Mouse (Mus musculus) forebrain, embryonic 12.5 days (tissue): ENCODE measurements around the gene Lrig2. TPM values are rescaled to one million over a fixed set of nuclear protein-coding genes. Genes with fewer than 3 reads are reported as not detected.

Experiments
- ATAC-seq: fragments of 200-750 bp; cut with Nextera tagmentation; 2 replicates; pipeline ENCODE4 v1.8.0; 2017; ENCODE audit warnings: moderate TSS enrichment; ENCODE audit not compliant: low FRiP score
- H3K27ac ChIP-seq: fragments of 300-500 bp; sonication (generic); 2 replicates; pipeline ENCODE4 v1.5.1; 2016; ENCODE audit warnings: mild to moderate bottlenecking
- H3K27me3 ChIP-seq: fragments of 300-500 bp; sonication (generic); 2 replicates; pipeline ENCODE4 v1.6.1; 2016; ENCODE audit warnings: mild to moderate bottlenecking
- H3K36me3 ChIP-seq: fragments of 300-500 bp; sonication (generic); replicated peaks from 2 replicates; pipeline ENCODE4 v1.6.1; 2016; ENCODE audit warnings: mild to moderate bottlenecking
- H3K4me1 ChIP-seq: fragments of 300-500 bp; sonication (generic); 2 replicates; pipeline ENCODE4 v1.6.1; 2016
- H3K4me2 ChIP-seq: fragments of 300-500 bp; sonication (generic); 2 replicates; pipeline ENCODE4 v1.6.1; 2016; ENCODE audit warnings: mild to moderate bottlenecking, moderate library complexity
- H3K4me3 ChIP-seq: fragments of 300-500 bp; sonication (generic); replicated peaks from 2 replicates; pipeline ENCODE4 v1.5.1; 2016; ENCODE audit warnings: mild to moderate bottlenecking
- H3K9ac ChIP-seq: fragments of 300-500 bp; sonication (generic); 2 replicates; pipeline ENCODE4 v1.6.1; 2016; ENCODE audit warnings: mild to moderate bottlenecking
- H3K9me3 ChIP-seq: fragments of 300-500 bp; sonication (generic); 2 replicates; pipeline ENCODE4 v1.6.1; 2016
- WGBS: fragments of 180-500 bp; shearing (Covaris S2); methylation state at CpG from one replicate; pipeline ENCODE4 v1.1.7; 2016; 5-methylcytosine and 5-hydroxymethylcytosine counted together
- polyA plus RNA-seq: library from polyadenylated mRNA; unstranded; fragments of >200 nt; fragmentation: Nextera tagmentation; extraction: Ambion mirVana; gene quantifications from 2 replicates; pipeline ENCODE4 v1.2.1, GENCODE M21; 2016

The Lrig2 gene
- polyA plus RNA-seq, 1 experiment from 2014 or later = 31.1 TPM

DNA sequence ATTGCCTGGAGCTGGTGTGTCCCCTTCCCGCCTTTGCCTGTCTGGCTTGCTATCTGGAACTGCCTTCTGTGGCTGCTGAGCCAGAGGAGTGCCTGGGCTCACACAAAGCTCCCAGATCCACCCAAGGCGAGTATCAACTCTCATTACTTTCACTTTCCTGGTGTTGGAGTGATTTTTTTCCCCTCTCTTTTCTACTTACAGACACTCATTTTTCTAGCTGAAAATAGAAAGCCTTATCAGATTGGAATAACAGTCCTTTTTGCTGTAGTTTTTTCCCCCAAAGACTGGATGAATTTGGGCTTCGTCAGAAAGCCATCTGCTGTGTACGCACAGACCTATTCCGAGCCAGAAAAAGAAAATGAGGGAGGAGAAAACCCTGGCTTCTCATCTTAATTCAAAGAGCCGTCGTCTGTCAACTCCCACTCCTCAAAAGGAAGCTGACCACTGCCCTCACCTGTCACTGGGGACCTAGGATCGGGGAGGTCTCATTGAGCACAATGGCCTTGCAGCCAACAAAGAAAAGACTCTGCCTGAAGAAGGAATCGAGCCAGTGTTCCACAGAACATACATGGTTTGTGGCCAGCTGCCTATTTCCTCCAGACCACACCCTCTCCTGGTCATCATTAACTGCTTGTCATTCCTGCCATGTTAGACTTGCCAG, 127.9 kb downstream of the Lrig2 start:
- H3K27ac ChIP-seq = peak overlapping the region; percentile 25; the same call in 1 of the 2 replicates
- no peak for ATAC-seq

DNA sequence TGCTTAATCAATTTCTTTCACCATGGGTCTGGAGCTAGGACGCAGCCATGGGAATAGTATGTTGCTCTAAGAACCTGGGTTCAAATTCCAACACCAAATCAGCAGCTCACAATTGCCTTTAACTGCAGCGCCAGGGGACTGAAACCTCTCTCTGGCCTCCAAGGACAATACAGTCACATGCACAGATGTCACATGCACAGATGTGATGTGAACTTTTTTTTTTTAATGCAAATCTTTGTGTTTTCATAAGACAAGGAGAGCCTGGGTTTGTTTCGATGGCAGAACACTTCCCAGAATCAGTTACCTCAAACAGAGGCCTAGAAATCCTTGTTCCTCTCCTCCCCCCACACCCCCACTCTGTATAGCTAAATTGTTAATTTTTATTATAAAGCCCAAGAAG, 133.5 kb downstream of the Lrig2 start:
- no peaks in the 10 kb centered on the region for H3K4me1 ChIP-seq
- no peak for ATAC-seq
- H3K4me3 ChIP-seq = no peak overlapping the region
- no peak overlapping the region for H3K4me2 ChIP-seq
- H3K9ac ChIP-seq = no peak overlapping the region
- H3K27ac ChIP-seq = no peak overlapping the region
- H3K36me3 ChIP-seq = no peaks in the 10 kb centered on the region
- 70% methylated on average over 3 of the region's 3 CpGs for WGBS
- no peaks in the 10 kb centered on the region for H3K27me3 ChIP-seq
- H3K9me3 ChIP-seq = no peaks in the 10 kb centered on the region

More for the DNA sequence above, 127.9 kb downstream of the Lrig2 start:
- Histone ChIP-seq H3K27me3 (no peaks in the 10 kb centered on the region), H3K4me1 (peaks cover 7% of the 10 kb centered on the region; the same call in 1 of the 2 replicates), H3K9me3 (no peaks in the 10 kb centered on the region), H3K9ac (no peak overlapping the region), H3K4me2 (no peak overlapping the region), H3K36me3 (no peaks in the 10 kb centered on the region), H3K4me3 (no peak overlapping the region)
- 66% methylated on average over 9 of the region's 9 CpGs for WGBS

DNA sequence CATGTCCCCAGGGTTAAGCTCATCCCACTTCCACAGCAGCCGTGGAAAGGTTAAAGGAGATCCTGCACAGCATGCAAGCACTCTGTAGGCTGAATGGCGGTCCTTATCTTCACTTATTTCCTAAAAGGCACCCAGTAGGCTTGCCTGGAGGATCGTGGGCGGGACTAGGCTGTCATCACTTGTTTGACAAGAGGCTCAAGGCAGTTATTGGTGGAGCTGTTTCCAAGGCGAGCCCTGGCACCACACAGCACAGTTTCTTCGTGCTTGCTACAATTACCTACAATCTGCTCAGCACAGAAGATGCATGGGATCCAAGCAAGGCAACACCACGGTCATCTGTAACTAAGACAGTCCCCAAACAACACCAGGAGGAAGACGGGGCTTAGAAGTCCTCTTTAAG, 137.8 kb downstream of the Lrig2 start:
- no peaks in the 10 kb centered on the region for H3K9me3 ChIP-seq
- no peak overlapping the region for H3K9ac ChIP-seq
- no peaks in the 10 kb centered on the region for H3K36me3 ChIP-seq
- H3K4me1 ChIP-seq = no peaks in the 10 kb centered on the region
- 85% methylated on average over 8 of the region's 8 CpGs for WGBS
- ATAC-seq = no peak
- H3K27me3 ChIP-seq = no peaks in the 10 kb centered on the region
- H3K4me3 ChIP-seq = no peak overlapping the region
- no peak overlapping the region for H3K4me2 ChIP-seq
- H3K27ac ChIP-seq = no peak overlapping the region

DNA sequence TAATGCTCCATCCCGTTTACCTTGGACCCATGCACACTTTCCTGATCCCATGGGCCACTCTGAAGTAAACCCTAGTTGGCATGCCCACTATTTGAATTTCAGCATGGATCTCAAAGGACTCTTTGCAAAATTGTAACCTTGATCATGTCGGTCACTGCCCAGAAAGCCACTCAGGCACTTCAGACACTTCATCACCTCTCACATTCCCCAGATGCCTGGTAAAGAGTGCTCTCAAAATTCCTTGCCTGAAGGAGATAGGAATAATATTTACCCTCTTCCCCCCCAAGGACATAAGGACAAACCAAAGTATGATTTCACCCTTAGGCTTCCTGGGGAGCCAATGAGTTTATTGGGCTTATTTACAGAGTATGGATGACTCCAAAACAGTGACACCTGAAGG, 139.3 kb downstream of the Lrig2 start:
- ATAC-seq = no peak
- Histone ChIP-seq H3K9ac (no peak overlapping the region), H3K27ac (no peak overlapping the region), H3K36me3 (no peaks in the 10 kb centered on the region), H3K4me3 (no peak overlapping the region), H3K4me1 (no peaks in the 10 kb centered on the region), H3K4me2 (no peak overlapping the region), H3K9me3 (no peaks in the 10 kb centered on the region), H3K27me3 (no peaks in the 10 kb centered on the region)
- 88% methylated on average over 2 of the region's 2 CpGs for WGBS

DNA sequence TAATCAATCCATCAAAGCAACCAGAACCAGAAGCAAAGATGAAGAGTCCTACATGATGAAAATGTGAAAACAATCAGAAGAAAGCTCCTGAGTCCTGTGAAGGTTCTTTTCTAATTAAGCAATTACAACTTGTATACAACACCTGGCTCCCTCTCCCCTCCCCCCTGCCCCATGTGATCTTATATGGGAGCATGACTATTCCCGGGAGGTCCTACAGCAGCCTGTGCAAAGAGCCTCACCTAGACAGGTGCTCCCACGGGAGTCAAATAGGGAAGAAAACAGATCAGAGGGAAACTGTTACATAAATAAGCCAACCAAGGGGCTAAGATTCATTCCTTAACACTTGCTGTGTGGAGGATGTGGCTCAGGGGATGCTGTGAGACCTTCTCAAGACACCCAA, 143.8 kb downstream of the Lrig2 start:
- WGBS = 88% methylated on average over 2 of the region's 2 CpGs
- Histone ChIP-seq H3K27me3 (no peaks in the 10 kb centered on the region), H3K27ac (no peak overlapping the region), H3K36me3 (no peaks in the 10 kb centered on the region), H3K9ac (no peak overlapping the region), H3K9me3 (no peaks in the 10 kb centered on the region), H3K4me2 (no peak overlapping the region), H3K4me3 (no peak overlapping the region), H3K4me1 (no peaks in the 10 kb centered on the region)
- no peak for ATAC-seq

DNA sequence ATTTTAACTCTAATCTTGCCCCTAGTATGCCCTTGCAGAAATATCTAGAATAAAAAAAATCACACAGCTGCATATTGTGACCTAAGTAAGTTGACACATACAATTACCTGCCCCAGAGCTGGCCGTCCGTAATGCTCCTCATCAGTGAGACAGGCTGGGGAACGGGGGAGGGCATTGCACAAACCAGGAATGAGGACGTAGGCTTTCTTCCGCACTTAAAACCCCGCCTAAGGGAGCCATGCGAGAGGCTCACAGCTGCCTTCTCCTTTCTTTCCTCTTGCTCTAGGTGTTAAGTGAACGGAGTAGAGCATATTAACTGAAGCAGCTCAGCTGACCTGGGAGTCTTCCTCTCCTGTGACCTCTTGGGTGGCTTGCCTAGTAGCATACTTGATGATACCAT, 149.9 kb downstream of the Lrig2 start:
- Histone ChIP-seq H3K9ac (no peak overlapping the region), H3K36me3 (no peaks in the 10 kb centered on the region), H3K4me1 (no peaks in the 10 kb centered on the region), H3K27me3 (no peaks in the 10 kb centered on the region), H3K4me2 (no peak overlapping the region), H3K4me3 (no peak overlapping the region), H3K9me3 (no peaks in the 10 kb centered on the region), H3K27ac (no peak overlapping the region)
- 74% methylated on average over 8 of the region's 8 CpGs for WGBS
- ATAC-seq = no peak

DNA sequence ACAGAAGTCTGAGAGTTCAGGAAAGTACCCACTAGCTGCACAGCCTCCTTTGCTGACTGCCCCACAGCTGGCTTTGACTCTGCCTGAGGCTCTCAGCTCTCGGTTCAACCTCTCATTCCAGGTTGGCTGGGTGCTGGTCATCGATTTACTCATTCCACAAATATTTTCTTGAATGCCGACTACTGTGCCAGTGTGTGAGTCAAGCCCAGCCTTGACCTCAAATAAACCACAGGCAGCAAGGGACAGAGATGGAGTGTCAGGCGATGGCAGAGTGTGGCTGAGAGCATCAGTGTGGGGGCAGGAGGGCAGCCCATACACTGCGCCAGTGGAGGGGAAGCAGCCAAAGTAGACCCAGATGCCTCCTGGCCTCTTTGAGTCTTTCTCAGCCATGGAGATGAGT, 151.4 kb downstream of the Lrig2 start:
- Histone ChIP-seq H3K27ac (no peak overlapping the region), H3K36me3 (no peaks in the 10 kb centered on the region), H3K4me2 (no peak overlapping the region), H3K9ac (no peak overlapping the region), H3K4me3 (no peak overlapping the region), H3K4me1 (no peaks in the 10 kb centered on the region), H3K9me3 (no peaks in the 10 kb centered on the region), H3K27me3 (no peaks in the 10 kb centered on the region)
- ATAC-seq = no peak
- WGBS = 80% methylated on average over 5 of the region's 5 CpGs

DNA sequence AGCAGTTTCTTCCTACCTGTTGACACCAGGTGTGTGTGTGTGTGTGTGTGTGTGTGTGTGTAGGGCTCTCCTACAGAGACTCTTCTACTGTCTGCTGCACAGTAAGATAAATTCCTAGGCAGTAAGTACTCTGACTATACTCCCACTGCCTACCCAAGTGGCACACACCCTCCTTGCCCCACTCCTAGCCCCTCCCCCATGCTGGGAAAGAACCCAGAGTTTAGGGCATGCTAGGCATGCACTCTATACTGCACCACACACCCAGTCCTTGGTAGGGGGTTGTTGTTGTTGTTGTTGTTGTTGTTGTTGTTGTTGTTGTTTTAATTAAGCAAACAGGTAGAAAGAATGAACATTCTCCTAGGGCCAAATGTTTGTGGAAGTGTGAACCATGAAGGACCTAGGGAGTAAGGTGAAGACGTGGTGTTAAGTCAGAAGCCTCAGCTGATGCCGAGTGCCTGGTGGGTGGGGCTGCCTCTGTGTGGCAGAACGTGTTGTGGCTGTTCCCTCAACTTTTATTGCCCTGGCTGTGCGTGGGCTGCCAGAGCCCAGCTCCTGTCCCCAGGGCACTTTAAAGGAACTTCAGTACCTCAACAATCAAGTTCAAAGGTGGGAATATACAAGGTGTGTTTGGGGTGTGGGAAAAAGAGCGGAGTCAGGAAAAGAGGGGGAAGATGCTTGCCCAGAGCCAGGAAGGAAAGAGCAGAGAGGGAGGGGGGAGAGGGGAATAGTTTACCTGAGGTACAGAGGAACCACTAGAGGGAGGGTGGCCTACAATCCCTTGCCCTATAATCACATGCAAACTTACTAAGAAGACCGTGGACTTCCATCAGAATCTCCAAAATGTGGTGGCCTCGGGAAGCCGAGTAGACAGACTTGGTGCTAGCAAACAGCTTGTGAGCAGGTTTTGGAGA, 152.2 kb downstream of the Lrig2 start:
- ATAC-seq = no peak
- no peaks in the 10 kb centered on the region for H3K4me1 ChIP-seq
- no peaks in the 10 kb centered on the region for H3K9me3 ChIP-seq
- no peak overlapping the region for H3K4me3 ChIP-seq
- H3K27me3 ChIP-seq = no peaks in the 10 kb centered on the region
- H3K27ac ChIP-seq = no peak overlapping the region
- WGBS = 68% methylated on average over 8 of the region's 8 CpGs
- H3K9ac ChIP-seq = no peak overlapping the region
- no peak overlapping the region for H3K4me2 ChIP-seq
- H3K36me3 ChIP-seq = no peaks in the 10 kb centered on the region

DNA sequence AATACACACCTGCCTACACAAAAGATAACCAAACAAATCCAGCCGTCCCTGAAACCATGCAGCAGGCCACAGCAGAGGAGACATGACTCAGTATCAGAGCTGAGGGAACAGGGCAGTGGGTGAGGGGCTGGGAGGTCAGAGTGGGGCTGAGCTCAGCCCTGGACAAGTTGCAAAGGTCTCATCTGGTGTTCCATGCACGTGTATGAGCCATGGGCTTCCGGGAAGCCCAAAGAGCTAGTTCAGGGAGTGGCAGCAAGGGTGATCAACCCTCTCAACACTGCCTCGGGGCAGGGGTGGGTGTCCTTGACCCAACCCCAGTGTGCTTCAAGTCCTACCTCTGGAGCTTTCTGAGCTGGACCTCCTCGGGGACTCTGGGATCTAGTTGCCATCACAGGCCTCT, 153.0 kb downstream of the Lrig2 start:
- Histone ChIP-seq H3K4me3 (no peak overlapping the region), H3K9me3 (no peaks in the 10 kb centered on the region), H3K27me3 (no peaks in the 10 kb centered on the region), H3K4me1 (no peaks in the 10 kb centered on the region), H3K36me3 (no peaks in the 10 kb centered on the region), H3K27ac (no peak overlapping the region), H3K4me2 (no peak overlapping the region), H3K9ac (no peak overlapping the region)
- ATAC-seq = no peak
- WGBS = 82% methylated on average over 5 of the region's 5 CpGs

DNA sequence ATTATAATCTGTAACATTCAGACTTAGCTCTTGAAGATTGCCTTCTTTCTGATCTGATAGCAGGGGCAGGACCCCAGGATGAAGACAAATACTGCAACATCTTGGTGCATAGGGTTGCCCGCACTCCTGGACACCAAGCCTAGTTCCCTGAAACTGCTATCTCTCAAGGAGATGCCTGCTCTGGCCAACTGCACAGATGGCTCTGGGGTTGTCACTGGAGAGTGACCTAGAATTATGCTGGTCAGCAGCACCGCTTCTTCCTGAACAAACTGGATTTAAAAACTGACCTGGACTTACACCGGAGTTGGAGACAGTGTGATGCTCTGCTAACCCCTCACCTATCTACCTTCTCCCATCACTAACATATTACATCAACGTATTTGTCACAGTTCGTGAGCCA, 155.6 kb downstream of the Lrig2 start:
- no peak overlapping the region for H3K4me2 ChIP-seq
- H3K27me3 ChIP-seq = no peaks in the 10 kb centered on the region
- peaks cover 18% of the 10 kb centered on the region for H3K4me1 ChIP-seq
- H3K4me3 ChIP-seq = no peak overlapping the region
- H3K9me3 ChIP-seq = no peaks in the 10 kb centered on the region
- H3K27ac ChIP-seq = no peak overlapping the region
- ATAC-seq = no peak
- no peak overlapping the region for H3K9ac ChIP-seq
- no peaks in the 10 kb centered on the region for H3K36me3 ChIP-seq
- 98% methylated on average over 5 of the region's 5 CpGs for WGBS

DNA sequence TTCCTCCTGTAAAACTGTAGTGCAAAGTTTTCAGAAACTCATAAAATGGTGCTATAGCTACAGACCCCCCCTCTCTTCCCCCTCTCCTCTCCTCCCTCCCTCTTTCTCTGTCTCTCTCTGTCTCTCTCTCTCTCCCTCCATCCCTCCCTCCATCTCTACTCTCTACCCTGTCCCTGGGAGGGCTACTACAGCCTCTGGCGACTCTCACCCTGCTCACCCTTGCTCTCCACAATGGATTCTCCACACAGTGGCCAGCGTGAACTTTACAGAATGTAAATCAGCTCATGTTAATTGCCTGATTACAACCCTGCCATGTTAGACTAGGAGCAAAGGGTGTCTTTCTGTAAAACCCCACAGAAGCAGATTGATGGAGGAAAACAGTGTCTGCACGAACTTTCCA, 157.8 kb downstream of the Lrig2 start:
- WGBS = 34% methylated on average over 3 of the region's 3 CpGs
- no peak overlapping the region for H3K4me3 ChIP-seq
- no peak overlapping the region for H3K9ac ChIP-seq
- no peak overlapping the region for H3K27ac ChIP-seq
- no peaks in the 10 kb centered on the region for H3K27me3 ChIP-seq
- no peak overlapping the region for H3K4me2 ChIP-seq
- no peaks in the 10 kb centered on the region for H3K9me3 ChIP-seq
- H3K36me3 ChIP-seq = no peaks in the 10 kb centered on the region
- no peak for ATAC-seq
- peaks cover 31% of the 10 kb centered on the region for H3K4me1 ChIP-seq

DNA sequence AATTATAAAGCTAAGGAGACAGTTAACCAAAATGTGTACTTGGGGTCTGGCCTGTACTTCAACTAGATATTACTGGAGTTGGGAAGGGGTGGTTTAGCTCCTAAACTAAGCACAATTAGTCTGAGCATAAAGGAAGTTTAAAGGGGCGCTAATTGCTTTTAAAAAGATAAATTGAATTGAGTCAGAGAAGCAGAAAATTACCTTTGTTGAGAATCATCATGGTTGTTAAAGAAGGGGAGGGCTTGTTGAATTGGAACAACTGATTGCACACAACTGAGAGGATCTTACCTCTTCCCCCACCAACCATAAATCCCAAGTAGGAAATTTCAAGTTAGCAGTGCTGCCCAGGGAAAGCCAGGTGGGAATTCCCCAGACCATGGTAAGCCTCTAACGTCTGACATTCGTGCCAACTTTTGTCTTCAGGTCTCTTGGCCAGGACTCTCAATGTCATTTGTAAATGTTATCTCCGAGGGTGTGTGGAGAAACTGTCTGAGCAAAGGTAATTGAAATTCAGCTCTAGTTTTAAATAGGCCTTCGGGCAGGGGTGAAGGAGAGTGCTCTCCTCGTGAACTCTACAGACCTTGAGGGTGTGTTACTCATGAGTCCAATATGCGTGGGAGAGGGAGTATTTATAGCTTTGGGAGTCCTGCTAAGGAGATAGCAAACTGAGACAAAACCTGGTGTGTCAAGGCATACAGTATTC, 159.2 kb downstream of the Lrig2 start:
- Histone ChIP-seq H3K27me3 (no peaks in the 10 kb centered on the region), H3K4me2 (no peak overlapping the region), H3K36me3 (no peaks in the 10 kb centered on the region), H3K9me3 (no peaks in the 10 kb centered on the region), H3K4me1 (peaks cover 33% of the 10 kb centered on the region), H3K9ac (no peak overlapping the region), H3K27ac (no peak overlapping the region), H3K4me3 (no peak overlapping the region)
- WGBS = 24% methylated on average over 7 of the region's 7 CpGs
- ATAC-seq = 0 out of 2 replicates have a peak, but pooled peaks have one; percentile 30
